Mouse (Mus musculus) olfactory bulb, adult 2 months (tissue): ENCODE results near the gene Slc52a3. TPM values are rescaled to one million over a fixed set of nuclear protein-coding genes. Genes with fewer than 3 reads are reported as not detected.

Experiments
- H3K27ac ChIP-seq: fragments of 200-500 bp; 2 replicates; pipeline ENCODE4 v1.5.1; 2012; ENCODE audit warnings: low read depth, low read length; ENCODE audit not compliant: insufficient read depth
- H3K4me1 ChIP-seq: fragments of 200-500 bp; 2 replicates; pipeline ENCODE4 v1.6.1; 2012; ENCODE audit warnings: low read length; ENCODE audit not compliant: control insufficient read depth, insufficient read depth
- H3K4me3 ChIP-seq: fragments of 200-500 bp; 2 replicates; pipeline ENCODE4 v1.5.1; 2012; ENCODE audit warnings: mild to moderate bottlenecking, low read depth, low read length, moderate library complexity; ENCODE audit not compliant: insufficient read depth
- CTCF ChIP-seq: fragments of 200-500 bp; IDR thresholded peaks from 2 replicates; pipeline ENCODE4 v1.5.1; 2012; ENCODE audit warnings: low read depth, mild to moderate bottlenecking, low read length, moderate library complexity; ENCODE audit not compliant: insufficient read depth
- POLR2A ChIP-seq: fragments of 200-500 bp; IDR thresholded peaks from 2 replicates; pipeline ENCODE4 v1.6.1; 2012; ENCODE audit warnings: mild to moderate bottlenecking, low read depth, low read length, moderate library complexity; ENCODE audit not compliant: insufficient read depth
- WGBS: fragments of 180-500 bp; shearing (Covaris S2); methylation state at CpG from one replicate; pipeline ENCODE4 v1.1.7; 2018; 5-methylcytosine and 5-hydroxymethylcytosine counted together
- polyA plus RNA-seq: library from polyadenylated mRNA; stranded (reverse); fragments of >200 nt; gene quantifications from 2 replicates; pipeline ENCODE4 v1.2.4, GENCODE M21; 2012; ENCODE audit warnings: low replicate concordance; ENCODE audit not compliant: missing spikeins, insufficient read depth, insufficient read length

Slc52a3 gene
- polyA plus RNA-seq, 1 experiment, result not detected

GRCm38 (mm10) chr2:152049611-152050270 lies 53.4 kb downstream of the Slc52a3 start:
- H3K4me1 ChIP-seq, result peaks cover 24% of the 10 kb centered on the region
- H3K4me3 ChIP-seq, result no peak overlapping the region
- no peak for TF ChIP-seq CTCF
- no peak for TF ChIP-seq POLR2A
- 45% methylated on average over 13 of the region's 13 CpGs for WGBS
- H3K27ac ChIP-seq, result no peak overlapping the region

GRCm38 (mm10) chr2:152050316-152050715 lies 54.0 kb downstream of the Slc52a3 start:
- H3K4me3 ChIP-seq, result no peak overlapping the region
- peaks cover 24% of the 10 kb centered on the region for H3K4me1 ChIP-seq
- no peak overlapping the region for H3K27ac ChIP-seq
- TF ChIP-seq POLR2A, result no peak
- no peak for TF ChIP-seq CTCF
- WGBS, result 54% methylated on average over 7 of the region's 7 CpGs

- H3K27ac ChIP-seq, result no peak overlapping the region
- WGBS, result 75% methylated on average over 3 of the region's 3 CpGs
- TF ChIP-seq POLR2A, result no peak
- TF ChIP-seq CTCF, result no peak
- H3K4me1 ChIP-seq, result peaks cover 24% of the 10 kb centered on the region
- no peak overlapping the region for H3K4me3 ChIP-seq
These were observed 55.7 kb downstream of the Slc52a3 start for GRCm38 (mm10) chr2:152051985-152052384.

- 17% methylated on average over 1 of the region's 1 CpGs for WGBS
- no peak overlapping the region for H3K27ac ChIP-seq
These were observed 59.1 kb downstream of the Slc52a3 start for GRCm38 (mm10) chr2:152055406-152055805.

GRCm38 (mm10) chr2:152056368-152057251 lies 60.3 kb downstream of the Slc52a3 start:
- Histone ChIP-seq H3K4me1 (no peaks in the 10 kb centered on the region), H3K27ac (no peak overlapping the region), H3K4me3 (no peak overlapping the region)
- no peak for TF ChIP-seq POLR2A
- no peak for TF ChIP-seq CTCF
- 64% methylated on average over 22 of the region's 22 CpGs for WGBS

More at GRCm38 (mm10) chr2:152055406-152055805, 59.1 kb downstream of the Slc52a3 start:
- H3K4me1 ChIP-seq, result no peaks in the 10 kb centered on the region
- no peak for TF ChIP-seq POLR2A
- no peak for TF ChIP-seq CTCF
- no peak overlapping the region for H3K4me3 ChIP-seq

GRCm38 (mm10) chr2:152057252-152057563 lies 60.9 kb downstream of the Slc52a3 start:
- WGBS, result 75% methylated on average over 9 of the region's 9 CpGs
- no peak overlapping the region for H3K27ac ChIP-seq

More at GRCm38 (mm10) chr2:152057252-152057563, 60.9 kb downstream of the Slc52a3 start:
- no peaks in the 10 kb centered on the region for H3K4me1 ChIP-seq
- no peak overlapping the region for H3K4me3 ChIP-seq
- TF ChIP-seq CTCF, result no peak
- no peak for TF ChIP-seq POLR2A

Other genes starting within 250 kb of the Slc52a3 start
- not detected in 2 replicates for gene Rspo4, start 153.6 kb upstream of the Slc52a3 start, polyA plus RNA-seq
- not detected in 2 replicates for gene Angpt4, start 85.3 kb upstream of the Slc52a3 start, polyA plus RNA-seq
- gene Fam110a, start 16.3 kb upstream of the Slc52a3 start, polyA plus RNA-seq, result not detected in 2 replicates
- gene Scrt2, start 85.0 kb downstream of the Slc52a3 start, polyA plus RNA-seq, result not detected in 2 replicates
- gene Srxn1, start 109.0 kb downstream of the Slc52a3 start, polyA plus RNA-seq, result not detected in 2 replicates
- not detected in 2 replicates for gene Tcf15, start 147.1 kb downstream of the Slc52a3 start, polyA plus RNA-seq
- gene Csnk2a1, start 230.3 kb downstream of the Slc52a3 start, polyA plus RNA-seq, result 208 TPM in 1 of 2 replicates, not detected in the other